Mouse (Mus musculus) forebrain, postnatal 0 days (tissue): ENCODE measurements around the gene Ercc6. TPM values are rescaled to one million over a fixed set of nuclear protein-coding genes. Genes with fewer than 3 reads are reported as not detected.
A peak's percentile ranks its signal among the peaks of the same experiment; 100 is the strongest.

ENCODE experiments used
- ATAC-seq: fragments of 200-750 bp; cut with Nextera tagmentation; 2 replicates; pipeline ENCODE4 v1.8.0; 2017; ENCODE audit warnings: mild to moderate bottlenecking, moderate library complexity
- DNase-seq: peaks from one replicate; pipeline ENCODE4 v3.0.0-alpha.2; 2015
- H3K27ac ChIP-seq: fragments of 300-500 bp; sonication (generic); 2 replicates; pipeline ENCODE4 v1.5.1; 2014; ENCODE audit warnings: low read depth, mild to moderate bottlenecking, antibody characterized with exemption, low read length, moderate library complexity, mixed read lengths
- H3K27me3 ChIP-seq: fragments of 300-500 bp; sonication (generic); 2 replicates; pipeline ENCODE4 v1.6.1; 2014; ENCODE audit warnings: mild to moderate bottlenecking, low read length, mixed read lengths; ENCODE audit not compliant: insufficient read depth
- H3K36me3 ChIP-seq: fragments of 300-500 bp; sonication (generic); 2 replicates; pipeline ENCODE4 v1.6.1; 2014; ENCODE audit warnings: mild to moderate bottlenecking, moderate library complexity; ENCODE audit not compliant: insufficient read depth
- H3K4me1 ChIP-seq: fragments of 300-500 bp; sonication (generic); 2 replicates; pipeline ENCODE4 v1.6.1; 2014; ENCODE audit warnings: antibody characterized with exemption; ENCODE audit not compliant: insufficient read depth
- H3K4me2 ChIP-seq: fragments of 300-500 bp; sonication (generic); 2 replicates; pipeline ENCODE4 v1.6.1; 2014; ENCODE audit warnings: low read depth, mild to moderate bottlenecking, moderate library complexity
- H3K4me3 ChIP-seq: fragments of 300-500 bp; sonication (generic); 2 replicates; pipeline ENCODE4 v1.5.1; 2014; ENCODE audit warnings: low read depth, low read length, mixed read lengths
- H3K9ac ChIP-seq: fragments of 300-500 bp; sonication (generic); 2 replicates; pipeline ENCODE4 v1.6.1; 2014; ENCODE audit warnings: mild to moderate bottlenecking
- H3K9me3 ChIP-seq: fragments of 300-500 bp; sonication (generic); 2 replicates; pipeline ENCODE4 v1.6.1; 2016; ENCODE audit warnings: low read length
- CTCF ChIP-seq: sonication (generic); IDR thresholded peaks from 2 replicates; pipeline ENCODE4 v1.5.1; 2016; ENCODE audit warnings: antibody characterized with exemption, control low read depth, low read depth
- WGBS: fragments of 180-500 bp; shearing (Covaris S2); extraction: QIAGEN DNeasy Blood & Tissue Kit; methylation state at CpG from one replicate; pipeline ENCODE4 v1.1.7; 2014; 5-methylcytosine and 5-hydroxymethylcytosine counted together
- polyA plus RNA-seq: library from polyadenylated mRNA; unstranded; fragments of >200 nt; fragmentation: Nextera tagmentation; extraction: Ambion mirVana; gene quantifications from 2 replicates; pipeline ENCODE4 v1.2.1, GENCODE M21; 2015
- total RNA-seq: library from RNA; depleted of rRNA; stranded (reverse); fragments of >200 nt; gene quantifications from 2 replicates; pipeline ENCODE4 v1.2.3, GENCODE M21; 2014

Gene Ercc6
- total and polyA plus RNA-seq, 2 experiments from 2014 or later = 18.0 to 19.5 TPM

DNA sequence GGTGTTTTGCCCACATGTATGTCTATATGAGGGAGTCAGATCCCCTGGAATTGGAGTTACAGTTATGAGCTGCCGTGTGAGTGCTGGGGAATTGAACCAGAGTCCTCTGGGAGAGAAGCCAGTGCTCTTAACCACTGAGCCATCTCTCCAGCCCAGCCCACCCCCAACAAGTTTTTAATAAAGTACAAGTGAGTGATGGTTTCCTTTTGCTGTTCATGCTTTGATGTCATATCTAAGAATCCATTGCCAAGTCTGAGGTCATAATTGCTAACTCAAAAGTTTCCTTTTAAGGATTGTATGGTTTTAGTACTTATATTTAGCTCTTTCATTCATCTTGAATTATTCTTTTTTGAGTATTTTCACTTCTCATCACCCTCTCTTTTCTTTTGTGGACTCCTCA, 9.4 kb upstream of the Ercc6 start:
- no peak overlapping the region for H3K4me2 ChIP-seq
- TF ChIP-seq CTCF = no peak
- H3K36me3 ChIP-seq = no peaks in the 10 kb centered on the region
- no peaks in the 10 kb centered on the region for H3K4me1 ChIP-seq
- H3K27me3 ChIP-seq = no peaks in the 10 kb centered on the region
- no peak overlapping the region for H3K27ac ChIP-seq
- WGBS = 75% methylated on average over 1 of the region's 1 CpGs
- no peak overlapping the region for H3K9ac ChIP-seq
- ATAC-seq (no peak), DNase-seq (no peak)
- H3K9me3 ChIP-seq = no peaks in the 10 kb centered on the region
- H3K4me3 ChIP-seq = no peak overlapping the region

DNA sequence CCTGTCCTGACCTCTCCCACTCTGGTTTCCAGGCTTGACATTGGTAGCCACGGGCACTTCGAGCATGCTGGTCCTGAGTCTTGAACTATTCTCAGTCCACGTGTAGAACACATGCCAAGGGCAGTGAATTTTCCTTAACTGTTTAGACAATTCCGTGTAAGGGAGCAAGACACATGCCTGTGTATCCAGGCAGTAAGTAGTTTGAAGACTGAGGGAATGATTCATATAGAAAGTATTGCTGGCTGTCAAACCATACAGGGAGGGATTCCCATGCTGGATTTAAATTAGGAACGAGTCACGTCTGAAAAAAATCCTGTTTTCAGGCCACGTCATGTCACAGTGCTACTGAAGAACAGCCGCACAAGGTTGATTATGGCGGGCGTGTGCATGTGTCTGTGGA, 7.0 kb upstream of the Ercc6 start:
- 92% methylated on average over 10 of the region's 10 CpGs for WGBS
- H3K9ac ChIP-seq = no peak overlapping the region
- H3K9me3 ChIP-seq = no peaks in the 10 kb centered on the region
- ATAC-seq = no peak
- H3K27me3 ChIP-seq = no peaks in the 10 kb centered on the region
- no peak for TF ChIP-seq CTCF
- H3K4me2 ChIP-seq = no peak overlapping the region
- no peak overlapping the region for H3K27ac ChIP-seq
- H3K4me3 ChIP-seq = no peak overlapping the region
- no peak for DNase-seq
- no peaks in the 10 kb centered on the region for H3K4me1 ChIP-seq
- no peaks in the 10 kb centered on the region for H3K36me3 ChIP-seq

DNA sequence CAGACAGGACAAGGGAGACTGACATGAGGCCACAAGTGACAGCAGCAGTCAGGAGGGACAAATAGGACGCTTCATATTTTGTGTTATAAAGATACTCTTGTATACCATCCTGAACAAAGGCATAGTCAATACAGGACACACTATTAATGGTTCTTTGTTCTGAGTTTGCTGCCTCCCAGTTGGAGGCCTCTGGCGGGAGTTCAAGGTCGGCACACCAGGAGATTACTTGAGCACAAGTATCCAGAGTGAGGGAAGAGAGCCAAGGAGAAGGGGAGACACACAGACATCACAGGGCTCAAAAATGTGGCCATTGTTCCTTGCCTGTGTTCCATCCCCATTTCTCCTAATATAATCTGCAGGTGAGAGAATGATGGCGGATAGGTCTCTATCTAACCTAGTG, 6.1 kb upstream of the Ercc6 start:
- Histone ChIP-seq H3K4me3 (no peak overlapping the region), H3K27me3 (no peaks in the 10 kb centered on the region), H3K27ac (no peak overlapping the region), H3K4me1 (no peaks in the 10 kb centered on the region), H3K4me2 (no peak overlapping the region), H3K36me3 (no peaks in the 10 kb centered on the region), H3K9me3 (no peaks in the 10 kb centered on the region), H3K9ac (no peak overlapping the region)
- TF ChIP-seq CTCF = no peak
- DNase-seq (no peak), ATAC-seq (no peak)
- WGBS = 75% methylated on average over 4 of the region's 4 CpGs

DNA sequence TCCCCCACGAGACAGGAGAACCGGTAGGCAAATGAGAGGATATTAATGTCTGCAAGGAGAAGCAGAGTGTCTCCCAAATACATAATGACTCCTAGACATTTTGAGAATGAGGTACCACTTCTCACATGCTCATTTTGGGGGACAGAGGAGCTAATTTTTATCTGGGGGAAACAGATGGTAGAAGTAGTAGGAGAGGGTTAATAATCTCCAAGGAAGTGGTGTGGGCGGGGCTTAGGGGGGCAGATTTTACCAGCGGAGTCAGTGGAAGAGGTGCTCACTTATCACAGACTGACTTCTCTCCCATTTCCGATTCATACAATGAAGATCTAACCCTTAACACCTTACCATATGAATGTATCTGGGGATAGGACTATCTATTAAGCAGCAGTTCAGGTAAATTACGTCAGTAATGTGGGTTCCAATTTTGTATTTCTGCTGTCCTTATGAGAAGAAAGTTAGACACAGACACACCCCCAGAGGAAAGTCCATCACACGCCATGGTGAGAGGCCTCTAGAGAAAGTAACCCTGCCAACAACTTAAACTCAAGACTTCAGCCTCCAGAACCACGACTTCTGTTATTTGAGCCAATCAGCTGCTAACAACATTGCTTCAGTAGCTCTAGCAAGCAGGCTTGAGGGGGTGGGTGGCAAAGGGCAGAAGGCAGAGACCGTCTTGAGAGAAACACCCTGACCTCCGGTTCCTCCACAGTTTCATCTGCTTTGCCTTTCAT, 5.1 kb upstream of the Ercc6 start:
- DNase-seq (no peak), ATAC-seq (no peak)
- H3K27ac ChIP-seq = no peak overlapping the region
- H3K4me1 ChIP-seq = peaks cover 3% of the 10 kb centered on the region
- 73% methylated on average over 10 of the region's 10 CpGs for WGBS
- no peak overlapping the region for H3K4me3 ChIP-seq
- TF ChIP-seq CTCF = no peak
- no peak overlapping the region for H3K4me2 ChIP-seq
- H3K9me3 ChIP-seq = no peaks in the 10 kb centered on the region
- no peaks in the 10 kb centered on the region for H3K27me3 ChIP-seq
- H3K9ac ChIP-seq = no peak overlapping the region
- H3K36me3 ChIP-seq = no peaks in the 10 kb centered on the region

DNA sequence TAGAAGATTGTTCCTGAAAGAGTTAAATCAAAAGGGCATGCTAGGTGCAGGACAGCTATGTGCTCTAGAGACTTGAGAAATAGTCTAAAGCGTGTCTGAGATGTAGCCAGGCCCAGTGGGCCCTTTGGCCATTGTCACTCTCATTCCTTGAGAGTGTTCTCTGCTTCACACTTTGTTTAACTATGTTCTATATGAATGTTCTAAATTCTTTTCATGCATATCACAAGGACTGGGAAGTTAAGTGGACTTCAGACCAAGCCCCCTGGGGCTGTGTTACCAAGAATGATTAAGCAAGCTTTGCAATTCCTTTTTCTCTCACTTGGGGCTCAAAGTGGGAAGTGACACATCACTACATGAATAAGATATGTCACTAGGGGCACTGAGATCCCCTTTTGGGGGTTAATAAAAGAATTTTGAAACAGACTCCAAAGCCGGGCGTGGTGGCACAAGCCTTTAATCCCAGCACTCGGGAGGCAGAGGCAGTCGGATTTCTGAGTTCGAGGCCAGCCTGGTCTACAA, 3.8 kb upstream of the Ercc6 start:
- 84% methylated on average over 6 of the region's 6 CpGs for WGBS
- H3K27me3 ChIP-seq = no peaks in the 10 kb centered on the region
- peaks cover 9% of the 10 kb centered on the region for H3K4me1 ChIP-seq
- H3K9ac ChIP-seq = no peak overlapping the region
- no peak overlapping the region for H3K4me3 ChIP-seq
- H3K27ac ChIP-seq = no peak overlapping the region
- no peaks in the 10 kb centered on the region for H3K9me3 ChIP-seq
- no peak for TF ChIP-seq CTCF
- no peak for ATAC-seq
- no peak for DNase-seq
- no peaks in the 10 kb centered on the region for H3K36me3 ChIP-seq
- no peak overlapping the region for H3K4me2 ChIP-seq

DNA sequence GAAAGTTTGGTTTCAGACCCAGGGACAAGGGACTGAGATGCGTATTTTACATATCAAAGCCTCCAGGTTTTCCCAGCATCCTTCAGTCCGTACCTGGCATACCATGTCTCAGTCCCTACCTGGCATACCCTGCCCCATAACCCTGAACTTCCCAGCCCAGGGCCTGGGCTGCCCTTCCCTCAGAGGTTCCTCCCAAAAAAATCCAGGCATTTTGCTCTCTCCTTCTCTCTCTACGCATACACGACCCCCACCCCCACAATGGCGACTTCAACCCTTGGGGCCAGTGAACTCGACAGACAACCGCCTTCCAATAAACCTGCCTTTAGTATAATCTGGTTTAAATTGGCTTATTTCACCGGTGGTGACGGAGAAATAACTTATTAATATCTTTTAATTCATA, 409 bp upstream of the Ercc6 start:
- H3K27ac ChIP-seq = no peak overlapping the region
- H3K9me3 ChIP-seq = no peaks in the 10 kb centered on the region
- H3K27me3 ChIP-seq = no peaks in the 10 kb centered on the region
- peak overlapping the region; percentile 84 for H3K4me2 ChIP-seq
- peak overlapping the region; percentile 81 for H3K4me3 ChIP-seq
- 39% methylated on average over 9 of the region's 9 CpGs for WGBS
- H3K9ac ChIP-seq = peak overlapping the region; percentile 72
- peak; percentile 7; the same call in 1 of the 2 replicates for ATAC-seq
- peaks cover 9% of the 10 kb centered on the region for H3K4me1 ChIP-seq
- H3K36me3 ChIP-seq = peaks cover 16% of the 10 kb centered on the region
- TF ChIP-seq CTCF = no peak
- no peak for DNase-seq

DNA sequence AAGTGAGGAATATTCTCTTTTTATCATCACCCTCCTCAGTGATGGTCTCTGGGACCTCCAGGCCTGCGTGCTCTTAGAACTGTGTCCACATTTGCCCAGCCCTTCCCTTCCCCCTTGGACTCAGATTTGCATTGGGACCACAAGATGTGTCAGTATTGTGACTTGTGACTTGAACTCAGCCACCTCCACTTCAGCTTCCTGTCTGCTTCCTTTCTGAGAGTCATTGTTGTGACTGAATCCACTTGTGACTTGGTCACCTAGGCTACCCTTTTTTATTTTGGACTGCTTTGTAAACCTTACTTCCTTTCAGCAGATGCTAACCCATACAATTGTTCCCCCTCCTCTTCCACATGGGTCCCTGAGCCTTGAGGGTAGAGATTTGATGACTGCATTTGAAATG, 2.8 kb downstream of the Ercc6 start:
- H3K4me3 ChIP-seq = no peak overlapping the region
- peaks cover 9% of the 10 kb centered on the region for H3K4me1 ChIP-seq
- ATAC-seq = no peak
- TF ChIP-seq CTCF = no peak
- 94% methylated on average over 1 of the region's 1 CpGs for WGBS
- DNase-seq = no peak
- H3K36me3 ChIP-seq = peaks cover 36% of the 10 kb centered on the region
- no peak overlapping the region for H3K27ac ChIP-seq
- H3K4me2 ChIP-seq = no peak overlapping the region
- H3K27me3 ChIP-seq = no peaks in the 10 kb centered on the region
- no peak overlapping the region for H3K9ac ChIP-seq
- no peaks in the 10 kb centered on the region for H3K9me3 ChIP-seq
